Mouse (Mus musculus): ENCODE data around the gene Madcam1. TPM values are rescaled to one million over a fixed set of nuclear protein-coding genes. Genes with fewer than 3 reads are reported as not detected.

The Madcam1 gene
- polyA plus RNA-seq, 1 experiment = 22.0 TPM

DNA sequence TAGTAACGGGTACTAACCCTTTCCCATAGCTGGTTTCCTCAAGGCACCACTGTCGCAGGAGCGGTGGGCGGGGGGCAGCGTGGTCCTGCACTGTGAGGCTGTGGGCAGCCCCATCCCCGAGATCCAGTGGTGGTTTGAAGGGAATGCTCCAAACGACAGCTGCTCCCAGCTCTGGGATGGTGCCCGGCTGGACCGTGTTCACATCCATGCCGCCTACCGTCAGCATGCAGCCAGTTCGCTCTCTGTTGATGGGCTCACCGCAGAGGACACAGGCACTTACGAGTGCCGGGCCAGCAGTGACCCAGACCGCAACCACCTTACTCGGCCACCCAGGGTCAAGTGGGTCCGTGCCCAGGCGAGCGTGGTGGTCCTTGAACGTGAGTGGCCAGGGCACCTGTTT is 44.3 kb downstream of the Madcam1 start:
- H3K27me3 ChIP-seq (ENCODE audit: control insufficient read depth, insufficient read depth, low read length) = no peaks in the 10 kb centered on the region
- TF ChIP-seq CTCF (IDR thresholded peaks at IDR 0.05; ENCODE audit: extremely low read depth, insufficient read depth, insufficient read length, insufficient replicate concordance) (no peak), POLR2A (IDR thresholded peaks at IDR 0.05; ENCODE audit: low read depth, low read length) (no peak)
- DNase-seq (ENCODE audit: low read depth in 1 of 2, low spot score in 2 of 2) = no peak
- H3K4me3 ChIP-seq (ENCODE audit: extremely low read depth, insufficient read depth, insufficient read length) = no peak overlapping the region
- WGBS = 95% methylated on average over 21 of the region's 21 CpGs
- H3K27ac ChIP-seq (ENCODE audit: insufficient read depth, low read length) = no peak overlapping the region
- H3K4me1 ChIP-seq (ENCODE audit: control insufficient read depth, insufficient read depth, insufficient read length) = peaks cover 10% of the 10 kb centered on the region; the same call in 1 of the 2 replicates
- peaks cover 14% of the 10 kb centered on the region for H3K36me3 ChIP-seq (ENCODE audit: control insufficient read depth, insufficient read depth, low read length)

DNA sequence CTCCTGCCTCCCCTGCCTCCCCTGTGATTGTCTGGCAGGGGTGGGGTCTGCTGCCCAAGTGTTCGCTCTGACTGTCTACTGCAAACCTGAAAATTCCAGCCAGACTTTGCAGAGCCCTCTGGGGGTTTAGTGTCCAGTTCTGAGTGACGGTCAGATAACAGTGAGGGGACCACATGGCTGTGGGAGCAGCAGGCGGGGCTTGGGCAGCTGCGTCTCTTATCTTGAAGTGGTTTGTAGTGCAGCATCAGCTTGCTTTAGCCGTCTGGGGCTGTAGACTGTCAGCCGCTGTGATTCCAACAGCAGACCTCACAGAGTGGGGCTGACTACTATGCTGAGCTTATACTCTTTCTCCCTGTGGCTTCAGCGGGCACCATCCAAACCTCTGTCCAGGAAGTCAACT is 44.9 kb downstream of the Madcam1 start:
- Histone ChIP-seq H3K27me3 (ENCODE audit: control insufficient read depth, insufficient read depth, low read length) (no peaks in the 10 kb centered on the region), H3K36me3 (ENCODE audit: control insufficient read depth, insufficient read depth, low read length) (peaks cover 14% of the 10 kb centered on the region), H3K4me1 (ENCODE audit: control insufficient read depth, insufficient read depth, insufficient read length) (peaks cover 10% of the 10 kb centered on the region; the same call in 1 of the 2 replicates), H3K4me3 (ENCODE audit: extremely low read depth, insufficient read depth, insufficient read length) (no peak overlapping the region), H3K27ac (ENCODE audit: insufficient read depth, low read length) (no peak overlapping the region)
- 85% methylated on average over 7 of the region's 7 CpGs for WGBS
- DNase-seq (ENCODE audit: low read depth in 1 of 2, low spot score in 2 of 2) = no peak
- TF ChIP-seq POLR2A (IDR thresholded peaks at IDR 0.05; ENCODE audit: low read depth, low read length) (no peak), CTCF (IDR thresholded peaks at IDR 0.05; ENCODE audit: extremely low read depth, insufficient read depth, insufficient read length, insufficient replicate concordance) (no peak)

DNA sequence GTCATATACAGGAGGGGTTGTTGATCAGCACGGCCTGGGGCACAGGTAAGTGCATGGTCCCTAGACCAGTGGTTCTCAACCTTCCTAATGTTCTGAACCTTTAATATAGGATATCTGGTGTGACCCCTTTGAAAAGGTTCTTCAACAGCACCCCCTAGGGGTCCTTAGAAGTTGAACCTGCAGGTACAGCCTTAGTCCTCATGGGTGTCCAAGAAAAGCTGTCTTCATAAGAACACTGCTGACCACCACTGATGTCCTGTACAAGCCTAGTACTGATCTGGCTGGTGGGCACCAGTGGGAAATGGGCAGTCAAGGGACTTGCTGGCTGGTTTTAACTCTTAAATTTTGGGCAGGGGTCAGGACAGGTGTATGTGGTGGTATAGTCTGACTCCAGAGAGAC is 47.7 kb downstream of the Madcam1 start:
- no peak overlapping the region for H3K27ac ChIP-seq (ENCODE audit: insufficient read depth, low read length)
- no peak overlapping the region for H3K4me3 ChIP-seq (ENCODE audit: extremely low read depth, insufficient read depth, insufficient read length)
- no peak for DNase-seq (ENCODE audit: low read depth in 1 of 2, low spot score in 2 of 2)
- 100% methylated on average over 1 of the region's 1 CpGs for WGBS
- H3K27me3 ChIP-seq (ENCODE audit: control insufficient read depth, insufficient read depth, low read length) = peaks cover 8% of the 10 kb centered on the region
- peaks cover 14% of the 10 kb centered on the region for H3K36me3 ChIP-seq (ENCODE audit: control insufficient read depth, insufficient read depth, low read length)
- H3K4me1 ChIP-seq (ENCODE audit: control insufficient read depth, insufficient read depth, insufficient read length) = peaks cover 1% of the 10 kb centered on the region; the same call in 1 of the 2 replicates
- TF ChIP-seq POLR2A (IDR thresholded peaks at IDR 0.05; ENCODE audit: low read depth, low read length) (no peak), CTCF (IDR thresholded peaks at IDR 0.05; ENCODE audit: extremely low read depth, insufficient read depth, insufficient read length, insufficient replicate concordance) (peak; percentile 4; the same call in 1 of the 2 replicates)

DNA sequence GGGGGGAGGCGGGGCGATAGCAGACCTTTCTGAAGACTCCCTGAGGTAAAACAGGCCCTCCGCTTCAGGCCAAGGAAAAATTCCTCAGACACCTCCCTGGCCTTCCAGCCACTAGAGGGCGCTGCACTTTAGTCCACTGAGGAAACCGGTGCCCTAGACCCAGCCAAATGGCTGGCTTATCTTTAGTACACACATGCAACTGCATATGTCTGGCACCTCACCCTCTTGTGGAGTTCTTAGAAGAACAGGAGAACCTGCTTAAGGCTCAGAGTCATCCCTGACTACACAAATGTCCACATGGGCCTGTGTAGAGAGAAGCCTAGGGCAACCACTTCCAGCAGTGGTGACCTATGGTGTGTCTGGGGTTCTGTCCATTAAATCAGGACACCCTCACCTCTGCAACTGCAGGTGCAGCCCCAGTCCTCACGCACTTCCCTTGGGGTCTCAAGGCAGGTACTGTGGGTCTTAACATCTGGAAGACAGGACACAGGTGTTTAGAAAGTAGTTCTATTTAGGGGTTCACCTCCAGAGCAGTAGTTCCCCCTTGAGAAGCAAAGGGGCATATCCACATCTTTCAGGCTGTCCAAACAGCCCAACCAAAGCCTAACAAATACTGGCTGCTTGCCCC is 48.3 kb downstream of the Madcam1 start:
- H3K4me1 ChIP-seq (ENCODE audit: control insufficient read depth, insufficient read depth, insufficient read length) = peaks cover 7% of the 10 kb centered on the region; the same call in 1 of the 2 replicates
- H3K36me3 ChIP-seq (ENCODE audit: control insufficient read depth, insufficient read depth, low read length) = peaks cover 14% of the 10 kb centered on the region
- peaks cover 12% of the 10 kb centered on the region for H3K27me3 ChIP-seq (ENCODE audit: control insufficient read depth, insufficient read depth, low read length)
- H3K27ac ChIP-seq (ENCODE audit: insufficient read depth, low read length) = no peak overlapping the region
- 26% methylated on average over 5 of the region's 6 CpGs for WGBS
- H3K4me3 ChIP-seq (ENCODE audit: extremely low read depth, insufficient read depth, insufficient read length) = no peak overlapping the region
- no peak for TF ChIP-seq POLR2A (IDR thresholded peaks at IDR 0.05; ENCODE audit: low read depth, low read length)
- TF ChIP-seq CTCF (IDR thresholded peaks at IDR 0.05; ENCODE audit: extremely low read depth, insufficient read depth, insufficient read length, insufficient replicate concordance) = peak; percentile 83; the same call in 1 of the 2 replicates
- peak in 1 of 2 experiments; percentile 66 for DNase-seq (ENCODE audit: low read depth in 1 of 2, low spot score in 2 of 2)

GRCm38 (mm10) chr10:79713163-79713562 is 48.8 kb downstream of the Madcam1 start:
- WGBS = 49% methylated on average over 1 of the region's 1 CpGs
- H3K36me3 ChIP-seq (ENCODE audit: control insufficient read depth, insufficient read depth, low read length) = peaks cover 14% of the 10 kb centered on the region
- peaks cover 15% of the 10 kb centered on the region for H3K27me3 ChIP-seq (ENCODE audit: control insufficient read depth, insufficient read depth, low read length)
- peaks cover 7% of the 10 kb centered on the region; the same call in 1 of the 2 replicates for H3K4me1 ChIP-seq (ENCODE audit: control insufficient read depth, insufficient read depth, insufficient read length)
- TF ChIP-seq POLR2A (IDR thresholded peaks at IDR 0.05; ENCODE audit: low read depth, low read length) = no peak
- no peak for TF ChIP-seq CTCF (IDR thresholded peaks at IDR 0.05; ENCODE audit: extremely low read depth, insufficient read depth, insufficient read length, insufficient replicate concordance)
- no peak overlapping the region for H3K4me3 ChIP-seq (ENCODE audit: extremely low read depth, insufficient read depth, insufficient read length)
- H3K27ac ChIP-seq (ENCODE audit: insufficient read depth, low read length) = no peak overlapping the region
- no peak for DNase-seq (ENCODE audit: low read depth in 1 of 2, low spot score in 2 of 2)

- H3K27me3 ChIP-seq (ENCODE audit: control insufficient read depth, insufficient read depth, low read length) = peaks cover 17% of the 10 kb centered on the region
- no peak overlapping the region for H3K27ac ChIP-seq (ENCODE audit: insufficient read depth, low read length)
- TF ChIP-seq CTCF (IDR thresholded peaks at IDR 0.05; ENCODE audit: extremely low read depth, insufficient read depth, insufficient read length, insufficient replicate concordance) (no peak), POLR2A (IDR thresholded peaks at IDR 0.05; ENCODE audit: low read depth, low read length) (no peak)
- H3K4me1 ChIP-seq (ENCODE audit: control insufficient read depth, insufficient read depth, insufficient read length) = peaks cover 7% of the 10 kb centered on the region; the same call in 1 of the 2 replicates
- H3K36me3 ChIP-seq (ENCODE audit: control insufficient read depth, insufficient read depth, low read length) = peaks cover 9% of the 10 kb centered on the region
- H3K4me3 ChIP-seq (ENCODE audit: extremely low read depth, insufficient read depth, insufficient read length) = no peak overlapping the region
- WGBS = 55% methylated on average over 4 of the region's 4 CpGs
- DNase-seq (ENCODE audit: low read depth in 1 of 2, low spot score in 2 of 2) = no peak
These were observed 50.6 kb downstream of the Madcam1 start for GRCm38 (mm10) chr10:79714996-79715395.

Data from spleen, adult 2 months (tissue).